Mouse (Mus musculus): ENCODE measurements around the gene Zer1.

Gene Zer1

GRCm38 (mm10) chr2:30051992-30052761, 72.2 kb downstream of the Zer1 start:
- no peak for DNase-seq (ENCODE audit: low spot score)

- DNase-seq (ENCODE audit: low spot score), result no peak
Observed at GRCm38 (mm10) chr2:30049831-30050230, 74.6 kb downstream of the Zer1 start.

GRCm38 (mm10) chr2:30048699-30049388, 75.5 kb downstream of the Zer1 start, which contains the start of gene Wdr34:
Gene Wdr34, minus strand, starts transcription at chr2:30048881.
- DNase-seq (ENCODE audit: low spot score), result peak; percentile 96

DNA sequence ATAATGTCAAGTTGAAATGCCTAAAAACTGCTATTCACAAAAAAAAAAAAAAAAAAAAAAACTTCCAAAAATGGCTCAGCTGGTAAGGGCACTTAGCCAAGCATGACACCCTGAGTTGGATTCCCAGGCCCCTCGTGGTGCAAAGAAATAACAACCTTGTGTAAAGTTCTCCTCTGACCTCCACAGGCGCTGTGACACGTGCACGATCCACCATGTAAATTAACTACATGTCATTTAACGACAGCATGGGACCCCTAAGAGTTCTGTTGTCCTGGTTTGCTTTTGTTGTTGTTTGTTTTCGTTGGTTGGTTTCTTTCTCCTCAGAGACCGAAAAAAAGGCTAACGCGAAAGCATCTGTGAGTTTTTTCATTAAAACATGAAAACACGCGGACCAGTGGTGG, 76.3 kb downstream of the Zer1 start:
- no peak for DNase-seq (ENCODE audit: low spot score)
